Mouse (Mus musculus) gastrocnemius, postnatal 10 days (tissue): ENCODE results near the gene Kidins220. TPM values are rescaled to one million over a fixed set of nuclear protein-coding genes. Genes with fewer than 3 reads are reported as not detected.

ENCODE experiments used
- DNase-seq: peaks from one replicate; pipeline ENCODE4 v3.0.0; 2021; ENCODE audit warnings: mixed read lengths
- total RNA-seq, 2 experiments: library from RNA; stranded (reverse); gene quantifications; 2 replicates each; pipeline ENCODE4 v1.2.3; 2021

Gene Kidins220
- total RNA-seq, 2 experiments from 2014 or later = 38.4 to 57.8 TPM

- no peak for DNase-seq
Measured at GRCm38 (mm10) chr12:25024862-25025545, 50.3 kb downstream of the Kidins220 start.

- no peak for DNase-seq
Measured at GRCm38 (mm10) chr12:25026308-25026707, 51.6 kb downstream of the Kidins220 start.

- DNase-seq = peak; percentile 54
Measured at GRCm38 (mm10) chr12:25027416-25027815, 52.7 kb downstream of the Kidins220 start.

- no peak for DNase-seq
Measured at GRCm38 (mm10) chr12:25033662-25034337, 59.1 kb downstream of the Kidins220 start.

GRCm38 (mm10) chr12:25034338-25034953 is 59.7 kb downstream of the Kidins220 start:
- DNase-seq = no peak

GRCm38 (mm10) chr12:25036024-25036423 is 61.3 kb downstream of the Kidins220 start:
- no peak for DNase-seq

GRCm38 (mm10) chr12:25037222-25037621 is 62.5 kb downstream of the Kidins220 start:
- DNase-seq = no peak

GRCm38 (mm10) chr12:25037681-25038472 is 63.2 kb downstream of the Kidins220 start:
- DNase-seq = no peak

GRCm38 (mm10) chr12:25044056-25044455 is 69.3 kb downstream of the Kidins220 start:
- DNase-seq = no peak

- no peak for DNase-seq
Measured at GRCm38 (mm10) chr12:25044579-25044978, 69.9 kb downstream of the Kidins220 start.

GRCm38 (mm10) chr12:25049253-25049652 is 74.5 kb downstream of the Kidins220 start:
- no peak for DNase-seq

GRCm38 (mm10) chr12:25054511-25054910 is 79.8 kb downstream of the Kidins220 start:
- no peak for DNase-seq

- no peak for DNase-seq
Measured at GRCm38 (mm10) chr12:25054963-25055362, 80.2 kb downstream of the Kidins220 start.

GRCm38 (mm10) chr12:25059487-25060200 is 84.9 kb downstream of the Kidins220 start:
- DNase-seq = no peak

- no peak for DNase-seq
Measured at GRCm38 (mm10) chr12:25060901-25061300, 86.2 kb downstream of the Kidins220 start.

- no peak for DNase-seq
Measured at GRCm38 (mm10) chr12:25062264-25062663, 87.5 kb downstream of the Kidins220 start.

GRCm38 (mm10) chr12:25073374-25073773 is 98.6 kb downstream of the Kidins220 start:
- no peak for DNase-seq

- no peak for DNase-seq
Measured at GRCm38 (mm10) chr12:25074344-25074743, 99.6 kb downstream of the Kidins220 start.

GRCm38 (mm10) chr12:25083260-25084178 is 108.8 kb downstream of the Kidins220 start:
- DNase-seq = no peak

- DNase-seq = no peak
Measured at GRCm38 (mm10) chr12:25086966-25087365, 112.2 kb downstream of the Kidins220 start.

GRCm38 (mm10) chr12:25089433-25089832 is 114.7 kb downstream of the Kidins220 start:
- DNase-seq = no peak
